Mouse (Mus musculus) CD4-positive, CD25-positive, alpha-beta regulatory T cell, adult 2 months (primary cell): Measurements from ENCODE around the gene Paf1.

Experiments
- DNase-seq: peaks from one replicate; pipeline ENCODE4 v3.0.0-alpha.2; 2012; ENCODE audit warnings: low read depth, low spot score

Paf1 gene

DNA sequence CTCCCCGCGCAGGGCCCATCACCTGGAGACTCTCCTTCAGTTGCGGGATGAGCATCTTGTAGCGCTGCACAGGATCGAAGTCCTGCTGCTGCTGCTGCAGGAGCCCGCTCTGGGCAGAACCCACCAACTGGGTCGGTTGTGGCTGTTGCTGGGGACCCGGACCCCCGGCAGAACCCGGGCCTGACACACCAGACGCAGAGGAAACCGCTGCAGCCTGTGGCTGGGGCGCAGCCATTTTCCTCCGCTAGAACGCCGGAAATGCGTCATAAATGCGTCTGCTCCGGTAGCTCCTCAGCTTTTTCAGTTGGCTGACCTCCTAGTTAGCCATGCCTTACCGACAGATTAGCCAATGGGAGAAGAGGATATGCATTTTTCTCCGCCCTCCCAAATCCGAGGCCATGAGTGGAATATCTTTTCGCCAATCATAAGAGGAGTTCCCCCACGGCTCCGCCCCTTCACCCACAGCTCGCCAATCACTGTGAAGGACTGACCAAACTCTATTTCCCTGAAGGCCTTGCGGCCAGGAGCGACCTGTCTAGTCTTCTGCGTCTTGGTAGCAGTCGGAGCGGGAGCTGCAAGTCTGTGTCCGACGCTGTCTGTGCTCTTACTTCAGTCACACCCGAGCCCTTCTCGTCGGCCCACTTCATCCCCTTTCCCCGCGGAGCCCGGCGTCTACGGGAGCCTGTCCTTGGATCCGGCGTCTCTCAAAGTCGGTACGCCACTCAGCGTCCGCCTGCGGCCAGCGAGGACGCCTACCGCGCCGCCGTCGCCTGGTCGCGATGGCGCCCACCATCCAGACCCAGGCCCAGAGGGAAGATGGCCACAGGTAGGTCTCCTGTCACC, at the start of gene Paf1, which contains the start of gene Med29:
Gene Paf1, plus strand, starts transcription at position 523 of the 843 bp plus-strand sequence.
Gene Med29, minus strand, starts transcription at position 280 of the 843 bp plus-strand sequence.
- DNase-seq = peak; percentile 97

- DNase-seq = peak; percentile 92
Observed at GRCm38 (mm10) chr7:28344637-28345036, 48.1 kb upstream of the Paf1 start.

GRCm38 (mm10) chr7:28347746-28348145, 45.0 kb upstream of the Paf1 start:
- DNase-seq = no peak

GRCm38 (mm10) chr7:28348601-28349000, 44.1 kb upstream of the Paf1 start:
- DNase-seq = no peak

DNA sequence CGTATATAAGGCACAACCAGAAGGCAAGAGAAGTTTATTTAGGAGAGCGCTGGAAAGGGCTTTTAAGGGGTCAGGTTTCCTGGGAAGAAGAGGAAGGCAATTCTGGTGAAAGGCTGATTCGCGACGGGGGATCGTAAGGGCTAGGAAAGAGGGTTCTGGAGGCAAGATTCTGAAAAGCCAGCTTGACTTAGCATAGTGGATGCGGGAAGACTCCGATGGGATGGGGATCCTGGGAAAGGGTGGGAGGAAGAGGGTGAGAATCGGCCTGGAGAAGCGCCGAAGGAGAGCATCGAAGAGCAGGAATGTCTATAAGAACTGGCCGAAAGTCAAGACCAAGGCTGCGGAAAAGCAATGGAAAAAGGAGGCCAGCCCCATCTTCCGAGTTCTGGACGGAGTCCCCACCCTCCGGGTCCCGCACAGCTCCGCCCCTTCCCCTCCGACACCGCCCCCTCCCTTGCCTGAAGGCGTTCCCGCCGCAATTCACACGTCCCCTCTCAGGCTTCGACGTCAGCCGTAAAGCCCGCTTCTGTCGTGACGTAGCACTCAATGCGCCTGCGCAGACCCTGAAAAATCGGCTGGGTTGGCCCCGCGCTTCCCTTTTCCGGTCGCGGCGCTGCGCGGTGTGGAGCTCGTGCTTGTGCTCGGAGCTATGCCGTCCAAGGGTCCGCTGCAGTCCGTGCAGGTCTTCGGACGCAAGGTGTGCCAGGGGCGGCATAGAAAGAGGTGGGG, 42.4 kb upstream of the Paf1 start, which contains the start of gene Rps16:
Gene Rps16, plus strand, starts transcription at position 498 of the 729 bp plus-strand sequence.
- peak; percentile 99 for DNase-seq

- no peak for DNase-seq
Observed at GRCm38 (mm10) chr7:28351676-28352191, 41.0 kb upstream of the Paf1 start.

GRCm38 (mm10) chr7:28353267-28353666, 39.5 kb upstream of the Paf1 start:
- peak; percentile 39 for DNase-seq

DNA sequence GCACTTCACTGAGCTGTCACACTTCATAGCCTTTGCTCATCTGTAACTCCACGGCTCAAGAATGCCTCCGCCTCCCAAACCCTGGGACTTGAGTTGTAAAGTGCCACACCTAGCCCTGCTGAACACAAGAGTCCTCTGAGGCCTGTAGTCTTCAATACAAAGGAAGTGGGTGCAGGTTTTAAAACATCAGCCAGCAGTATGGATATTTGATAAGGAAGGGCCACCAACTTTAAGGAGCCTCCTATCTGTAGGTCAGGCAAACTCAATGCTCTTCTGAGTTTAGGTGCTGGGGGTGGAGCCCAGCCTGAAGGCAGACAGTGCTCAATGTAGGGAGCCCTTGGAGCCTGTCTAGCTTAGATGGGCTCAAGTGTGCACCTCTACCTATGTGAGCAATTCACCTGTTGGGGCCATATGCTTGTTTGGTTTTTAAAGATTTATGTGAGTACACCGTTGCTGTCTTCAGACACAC, 38.6 kb upstream of the Paf1 start:
- DNase-seq = no peak

DNA sequence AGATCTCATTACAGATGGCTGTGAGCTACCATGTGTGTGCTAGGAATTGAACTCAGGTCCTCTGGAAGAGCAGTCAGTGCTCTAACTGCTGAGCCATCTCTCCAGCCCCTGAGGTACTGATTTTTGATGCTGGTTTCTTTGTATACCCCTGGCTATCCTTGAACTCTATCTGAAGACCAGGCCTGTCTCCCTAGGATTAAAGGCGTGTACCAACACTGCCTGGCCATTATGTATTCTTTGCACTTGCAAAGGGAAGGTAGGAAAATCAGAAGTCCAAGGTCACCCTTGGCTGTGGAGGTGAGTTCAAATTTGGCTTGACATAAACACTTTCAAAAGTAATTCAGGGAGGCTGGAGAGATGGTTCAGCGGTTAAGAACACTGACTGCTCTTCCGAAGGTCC, 38.2 kb upstream of the Paf1 start:
- DNase-seq = no peak

- DNase-seq = peak; percentile 66
Observed at GRCm38 (mm10) chr7:28355221-28355620, 37.5 kb upstream of the Paf1 start.

DNA sequence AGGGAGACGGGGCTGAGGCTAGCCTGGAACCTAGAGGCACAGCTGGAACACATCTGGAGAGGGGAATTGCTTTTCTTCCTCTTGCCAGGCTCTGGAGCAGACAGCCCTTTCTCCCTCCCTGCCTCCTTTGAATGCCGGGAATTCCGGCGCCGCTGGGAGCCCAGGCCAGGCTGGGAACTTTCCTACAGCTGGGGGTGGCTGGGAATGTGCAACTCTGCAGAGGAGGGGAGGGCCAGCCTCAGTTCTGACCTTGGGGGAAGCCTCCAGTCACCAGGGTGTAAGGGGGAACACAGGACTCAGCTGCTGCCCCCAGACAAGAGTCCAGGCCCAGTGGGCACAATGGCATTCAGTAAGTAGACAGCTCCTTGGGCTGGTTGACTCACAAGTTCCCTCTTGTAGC, 35.8 kb upstream of the Paf1 start:
- no peak for DNase-seq

GRCm38 (mm10) chr7:28357984-28358383, 34.8 kb upstream of the Paf1 start:
- DNase-seq = no peak

DNA sequence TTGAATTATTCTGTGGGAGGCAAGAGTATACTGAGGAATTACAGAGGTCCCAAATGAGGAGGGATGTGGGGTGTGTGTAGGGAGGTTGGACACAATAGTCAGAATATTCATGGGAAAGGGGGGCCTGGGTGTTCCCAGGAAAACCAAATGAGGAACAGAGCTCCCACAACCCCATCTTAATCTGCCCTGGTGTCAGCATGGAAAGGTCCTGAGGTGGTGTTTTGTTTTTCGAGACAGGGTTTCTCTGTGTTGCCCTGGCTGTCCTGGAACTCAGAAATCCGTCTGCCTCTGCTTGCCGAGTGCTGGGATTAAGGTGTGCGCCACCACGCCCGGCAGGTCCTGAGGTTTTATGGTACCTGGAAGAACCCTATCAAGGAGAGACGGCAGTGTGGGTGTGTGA, 34.3 kb upstream of the Paf1 start:
- DNase-seq = no peak

GRCm38 (mm10) chr7:28359854-28360253, 32.9 kb upstream of the Paf1 start:
- no peak for DNase-seq

DNA sequence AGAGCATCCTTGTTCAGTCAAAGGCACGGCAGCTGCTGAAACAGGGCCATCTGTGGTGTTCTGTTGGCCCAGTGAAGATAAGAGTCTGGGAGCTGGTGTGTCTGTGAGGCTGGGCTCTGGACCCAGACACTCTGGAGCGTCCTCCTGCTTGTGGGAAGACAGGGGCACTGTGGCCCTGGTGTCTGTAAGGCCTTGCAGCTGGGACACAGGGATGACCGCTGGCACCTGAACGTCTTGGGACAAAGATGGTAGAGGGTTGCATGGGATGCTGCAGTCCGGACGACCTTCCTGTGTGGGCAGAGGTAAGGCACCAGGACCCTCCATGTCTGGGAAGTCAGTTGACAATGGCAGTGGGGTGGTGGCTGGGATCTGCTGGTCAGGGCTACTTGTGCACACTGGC, 32.5 kb upstream of the Paf1 start:
- DNase-seq = no peak

DNA sequence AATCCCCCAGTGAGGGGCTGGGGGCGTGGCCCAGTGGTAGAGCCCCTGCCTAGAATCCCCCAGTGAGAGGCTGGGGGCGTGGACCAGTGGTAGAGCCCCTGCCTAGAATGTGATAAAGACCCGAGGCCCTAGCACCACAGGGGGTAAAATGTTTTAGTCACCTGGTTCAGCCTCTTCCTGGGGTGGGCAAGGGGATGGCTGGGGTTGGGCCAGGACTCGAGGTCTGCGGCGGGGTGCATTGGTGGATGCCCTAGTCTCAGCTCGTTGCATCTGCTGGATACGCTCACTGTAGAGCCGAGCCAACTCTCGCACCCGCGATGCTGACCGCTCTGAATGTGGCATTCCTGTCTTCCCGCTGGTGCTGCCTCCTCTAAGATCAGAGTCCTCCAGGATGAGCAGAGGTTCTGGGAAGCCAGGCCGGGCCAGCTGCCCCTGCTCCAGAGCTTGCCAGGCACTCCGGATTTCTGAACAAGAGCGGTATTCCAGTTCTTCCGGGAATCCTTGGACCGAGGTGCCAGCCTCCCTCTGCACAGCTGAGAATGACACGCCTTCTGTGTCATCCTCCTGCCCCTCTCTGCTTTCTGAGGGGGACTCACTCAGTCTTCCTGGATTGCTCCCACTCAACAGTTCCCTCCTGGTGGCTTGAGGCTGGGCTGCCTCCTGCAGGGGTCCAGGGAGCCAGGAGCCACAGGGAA, 31.0 kb upstream of the Paf1 start:
- DNase-seq = no peak

GRCm38 (mm10) chr7:28362441-28363060, 30.2 kb upstream of the Paf1 start:
- DNase-seq = no peak

DNA sequence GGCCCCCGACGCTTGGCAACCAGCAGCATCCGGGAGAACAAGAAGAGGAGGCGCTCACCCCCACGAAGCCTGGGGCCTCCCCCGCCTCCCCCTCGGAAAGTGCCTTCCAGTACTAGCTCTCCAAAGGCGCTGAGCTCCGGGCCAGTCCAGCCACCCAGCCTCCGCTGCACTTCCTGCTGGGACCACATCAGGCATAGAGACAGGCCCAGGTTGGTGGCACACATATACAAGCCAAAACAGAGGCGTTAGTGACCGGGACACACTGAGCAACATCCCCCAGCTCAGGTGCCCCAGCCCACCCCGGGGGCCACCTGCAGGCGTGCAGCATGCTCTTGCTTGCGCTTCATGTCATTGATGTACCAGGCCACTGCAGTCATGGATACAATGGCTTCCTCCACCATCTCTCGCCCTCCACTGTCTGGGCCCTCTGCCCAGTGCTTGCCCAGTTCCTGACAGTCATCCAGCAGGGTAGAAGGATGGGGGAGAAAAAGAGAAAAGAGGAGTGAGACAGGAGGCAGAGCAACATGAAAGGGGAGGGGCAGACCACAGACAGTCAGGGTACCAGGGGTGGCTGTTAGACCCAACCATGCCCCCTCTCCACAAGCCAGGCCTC, 25.0 kb upstream of the Paf1 start:
- DNase-seq = no peak

DNA sequence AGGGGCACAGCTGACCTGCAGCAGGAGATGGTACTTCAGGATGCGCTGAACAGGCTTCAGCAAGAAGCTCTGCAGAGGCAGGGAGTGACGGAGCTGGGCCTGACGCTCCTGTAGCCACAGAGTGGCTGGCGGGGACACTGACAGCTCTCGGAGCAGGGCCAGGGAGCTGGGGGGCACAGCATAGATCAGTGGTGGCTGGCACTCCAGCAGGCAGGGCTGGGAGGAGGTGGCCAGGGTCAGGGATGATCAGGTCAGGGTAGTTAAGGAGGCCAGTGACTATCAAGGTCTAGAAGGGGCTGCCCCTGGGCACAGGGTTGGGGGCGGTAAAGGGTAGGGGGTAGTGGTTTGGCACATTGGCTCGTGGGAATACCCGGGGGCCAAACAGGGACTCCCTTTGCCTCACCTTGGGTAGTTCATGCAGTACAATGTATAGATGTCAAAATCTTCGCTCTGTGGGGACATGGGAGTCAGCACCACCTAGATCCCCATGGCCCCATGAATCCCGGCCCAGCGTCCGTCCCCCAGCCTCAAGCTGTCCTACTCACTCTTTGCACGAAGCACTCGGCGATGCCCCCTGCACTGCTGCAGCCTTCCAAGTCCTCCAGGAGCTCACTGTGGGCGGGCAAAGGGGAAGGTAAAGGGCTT, 24.4 kb upstream of the Paf1 start:
- DNase-seq = no peak

GRCm38 (mm10) chr7:28370051-28370450, 22.7 kb upstream of the Paf1 start:
- no peak for DNase-seq
